Mouse (Mus musculus): ENCODE data around the gene Ccdc180. TPM values are rescaled to one million over a fixed set of nuclear protein-coding genes. Genes with fewer than 3 reads are reported as not detected.

Gene Ccdc180
- total and polyA plus RNA-seq, 3 experiments = 0.20 TPM; not detected in 2

- intact Hi-C loops (cut with DNase I) = loop anchor here (5.0 to 10.0 kb wide), 2 partner anchors 64 to 837 kb away; partner anchors contain the start of genes Polr1e and Zbtb5
- TF ChIP-seq CTCF (IDR thresholded peaks at IDR 0.05) = no peak
- TF ChIP-seq EP300 (IDR thresholded peaks at IDR 0.05; ENCODE audit: insufficient read depth, low read depth, low read length) = no peak
- no peak for TF ChIP-seq POLR2A (IDR thresholded peaks at IDR 0.05; ENCODE audit: insufficient read depth, low read depth, low read length)
- no peak overlapping the region for H3K27ac ChIP-seq
- H3K79me2 ChIP-seq (replicated peaks; ENCODE audit: control insufficient read depth, insufficient read depth, low read length) = no peaks in the 10 kb centered on the region
- no peaks in the 10 kb centered on the region for H3K36me3 ChIP-seq (ENCODE audit: control insufficient read depth, insufficient read depth, low read length)
- DNase-seq = peak in 1 of 2 experiments; percentile 6
- no peak overlapping the region for H3K9ac ChIP-seq (ENCODE audit: low read depth, low read length)
- 51% methylated on average over 3 of the region's 3 CpGs for WGBS
- no peak overlapping the region for H3K4me3 ChIP-seq
- H3K27me3 ChIP-seq (ENCODE audit: control insufficient read depth, insufficient read depth, low read length) = no peaks in the 10 kb centered on the region
- H3K4me1 ChIP-seq (ENCODE audit: control insufficient read depth, insufficient read depth, low read length) = no peaks in the 10 kb centered on the region
Observed at GRCm38 (mm10) chr4:45851640-45852051, 38.5 kb upstream of the Ccdc180 start.

DNA sequence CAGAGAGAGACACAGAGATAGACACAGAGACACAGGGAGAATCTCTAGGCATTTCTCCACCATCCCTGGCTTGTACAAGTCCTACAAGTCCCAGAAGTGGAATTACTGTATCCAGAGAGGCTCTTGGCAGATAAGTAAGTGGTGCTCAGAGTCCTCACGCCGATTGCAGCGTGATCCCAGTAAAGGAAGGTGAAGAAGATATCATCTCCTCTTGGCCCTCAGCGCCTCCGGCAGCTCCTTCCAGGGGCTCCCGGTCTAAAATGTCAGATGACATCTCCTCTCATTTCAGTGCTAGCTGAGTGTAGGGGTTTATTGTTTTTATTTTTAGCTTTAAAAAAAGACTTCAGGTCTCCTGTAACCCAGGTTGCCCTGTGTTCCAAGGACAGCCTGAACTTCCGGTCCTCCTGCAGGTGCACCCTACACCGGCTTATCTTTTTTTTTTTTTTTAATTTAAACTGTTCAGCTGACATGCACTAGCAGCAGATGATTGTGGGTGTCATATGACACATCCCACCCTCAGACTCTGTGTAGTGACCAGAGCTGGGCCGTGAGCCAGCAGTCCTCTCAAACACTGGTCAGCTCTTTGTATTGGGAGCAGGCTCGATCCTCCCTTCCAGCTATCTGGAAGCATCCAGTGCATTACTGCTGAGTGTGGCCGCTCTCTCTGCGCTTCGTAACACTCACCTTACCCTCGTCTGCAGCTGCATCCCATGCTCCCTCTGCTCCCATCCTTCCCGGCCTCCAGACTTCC lies 36.4 kb upstream of the Ccdc180 start:
- TF ChIP-seq CTCF (IDR thresholded peaks at IDR 0.05) (no peak), EP300 (IDR thresholded peaks at IDR 0.05; ENCODE audit: insufficient read depth, low read depth, low read length) (no peak), POLR2A (IDR thresholded peaks at IDR 0.05; ENCODE audit: insufficient read depth, low read depth, low read length) (no peak)
- no peak for DNase-seq
- 39% methylated on average over 15 of the region's 15 CpGs for WGBS

DNA sequence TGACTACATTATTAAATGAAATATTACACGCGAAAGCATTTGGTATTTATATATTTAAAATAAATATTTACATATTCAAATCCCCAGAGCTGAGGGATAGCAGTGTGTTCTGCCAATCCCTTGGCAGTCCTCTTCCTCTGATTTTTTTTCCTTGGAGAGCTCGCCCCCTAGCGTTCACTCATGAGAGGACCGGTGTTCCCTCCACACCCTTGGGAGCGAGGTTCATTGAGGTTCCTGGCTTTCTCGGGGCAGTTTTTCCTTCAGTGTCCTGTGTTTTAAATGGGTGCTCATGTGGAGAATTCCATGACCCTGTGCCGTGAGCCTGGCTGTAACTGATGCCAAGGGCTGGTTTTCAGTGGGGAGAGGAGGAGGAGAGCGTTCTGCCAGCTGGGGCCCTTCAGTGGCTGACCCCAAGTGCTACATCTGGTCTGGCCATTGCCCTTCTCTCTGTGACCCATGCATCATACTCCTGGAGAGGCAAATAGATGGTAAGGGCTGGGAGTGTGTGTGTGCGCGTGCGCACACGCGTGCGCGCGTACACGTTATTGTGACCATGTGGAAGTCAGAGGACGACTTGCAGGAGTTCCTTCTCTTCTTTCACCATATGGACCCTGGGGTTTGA lies 34.2 kb upstream of the Ccdc180 start:
- no peak overlapping the region for H3K9ac ChIP-seq (ENCODE audit: low read depth, low read length)
- intact Hi-C loops (cut with DNase I) = loop anchor here (1.0 to 10.0 kb wide), 4 partner anchors 441 to 841 kb away; partner anchors contain the start of genes Polr1e and Zbtb5
- no peaks in the 10 kb centered on the region for H3K27me3 ChIP-seq (ENCODE audit: control insufficient read depth, insufficient read depth, low read length)
- TF ChIP-seq POLR2A (IDR thresholded peaks at IDR 0.05; ENCODE audit: insufficient read depth, low read depth, low read length) = no peak
- peak; percentile 95 for TF ChIP-seq CTCF (IDR thresholded peaks at IDR 0.05)
- DNase-seq = peak; percentile 58 to 77
- 48% methylated on average over 19 of the region's 19 CpGs for WGBS
- H3K36me3 ChIP-seq (ENCODE audit: control insufficient read depth, insufficient read depth, low read length) = no peaks in the 10 kb centered on the region
- no peak overlapping the region for H3K27ac ChIP-seq
- H3K4me1 ChIP-seq (ENCODE audit: control insufficient read depth, insufficient read depth, low read length) = no peaks in the 10 kb centered on the region
- H3K4me3 ChIP-seq = no peak overlapping the region
- H3K79me2 ChIP-seq (replicated peaks; ENCODE audit: control insufficient read depth, insufficient read depth, low read length) = no peaks in the 10 kb centered on the region

More for the DNA sequence above, 36.4 kb upstream of the Ccdc180 start:
- intact Hi-C loops (cut with DNase I) = loop anchor here (5.0 to 10.0 kb wide), 2 partner anchors 66 to 839 kb away; partner anchors contain the start of genes Polr1e and Zbtb5
- no peak overlapping the region for H3K4me3 ChIP-seq
- H3K27me3 ChIP-seq (ENCODE audit: control insufficient read depth, insufficient read depth, low read length) = no peaks in the 10 kb centered on the region
- no peaks in the 10 kb centered on the region for H3K79me2 ChIP-seq (replicated peaks; ENCODE audit: control insufficient read depth, insufficient read depth, low read length)
- no peak overlapping the region for H3K9ac ChIP-seq (ENCODE audit: low read depth, low read length)
- H3K36me3 ChIP-seq (ENCODE audit: control insufficient read depth, insufficient read depth, low read length) = no peaks in the 10 kb centered on the region
- no peak overlapping the region for H3K27ac ChIP-seq
- no peaks in the 10 kb centered on the region for H3K4me1 ChIP-seq (ENCODE audit: control insufficient read depth, insufficient read depth, low read length)

DNA sequence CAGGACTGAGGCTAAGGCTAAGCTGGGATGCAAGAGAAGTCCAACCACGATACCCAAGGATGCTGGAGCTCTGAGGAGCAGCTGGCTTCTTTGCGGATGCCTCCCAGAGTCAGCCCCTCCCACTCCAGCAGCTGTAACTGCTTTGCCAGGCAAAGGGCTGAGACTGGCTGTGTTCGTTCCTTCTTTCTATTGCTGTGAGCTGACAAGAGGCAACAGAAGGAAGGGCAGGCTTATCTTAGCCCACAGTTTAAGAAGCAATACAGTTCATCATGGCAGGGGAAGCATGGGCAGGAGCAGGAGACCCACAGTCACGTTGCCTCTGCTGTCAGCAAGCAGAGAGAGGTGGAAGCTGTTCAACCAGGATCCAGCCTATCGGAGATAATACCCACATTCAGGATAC lies 28.9 kb upstream of the Ccdc180 start:
- intact Hi-C loops (cut with DNase I) = no loop called here
- TF ChIP-seq POLR2A (IDR thresholded peaks at IDR 0.05; ENCODE audit: insufficient read depth, low read depth, low read length) (no peak), EP300 (IDR thresholded peaks at IDR 0.05; ENCODE audit: insufficient read depth, low read depth, low read length) (no peak), CTCF (IDR thresholded peaks at IDR 0.05) (no peak)
- no peaks in the 10 kb centered on the region for H3K4me1 ChIP-seq (ENCODE audit: control insufficient read depth, insufficient read depth, low read length)
- no peaks in the 10 kb centered on the region for H3K36me3 ChIP-seq (ENCODE audit: control insufficient read depth, insufficient read depth, low read length)
- no peak overlapping the region for H3K27ac ChIP-seq
- H3K27me3 ChIP-seq (ENCODE audit: control insufficient read depth, insufficient read depth, low read length) = no peaks in the 10 kb centered on the region
- no peak overlapping the region for H3K9ac ChIP-seq (ENCODE audit: low read depth, low read length)
- DNase-seq = no peak
- no peak overlapping the region for H3K4me3 ChIP-seq
- no peaks in the 10 kb centered on the region for H3K79me2 ChIP-seq (replicated peaks; ENCODE audit: control insufficient read depth, insufficient read depth, low read length)
- WGBS = 53% methylated on average over 5 of the region's 5 CpGs

DNA sequence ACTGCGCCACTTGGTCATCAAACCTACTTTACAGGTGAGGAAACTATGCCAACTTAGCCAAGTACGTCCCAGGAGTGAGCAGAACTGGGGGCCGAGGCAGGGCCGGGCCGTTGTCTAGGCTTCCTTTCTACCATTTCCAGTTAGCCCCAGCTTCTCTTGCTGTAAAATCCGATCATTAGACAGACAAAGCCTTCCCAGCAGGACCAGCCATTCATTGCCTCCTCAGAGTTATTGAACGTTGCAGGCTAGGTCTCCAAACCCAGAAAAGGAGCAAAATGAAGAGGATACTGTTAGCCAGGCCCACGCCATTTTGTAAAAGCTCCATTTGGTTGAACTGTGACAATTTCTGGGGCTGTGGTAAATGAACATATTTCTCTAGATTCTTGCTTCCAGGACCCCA lies 22.7 kb upstream of the Ccdc180 start:
- Histone ChIP-seq H3K79me2 (replicated peaks; ENCODE audit: control insufficient read depth, insufficient read depth, low read length) (no peaks in the 10 kb centered on the region), H3K27ac (no peak overlapping the region), H3K36me3 (ENCODE audit: control insufficient read depth, insufficient read depth, low read length) (no peaks in the 10 kb centered on the region), H3K27me3 (ENCODE audit: control insufficient read depth, insufficient read depth, low read length) (no peaks in the 10 kb centered on the region), H3K9ac (ENCODE audit: low read depth, low read length) (no peak overlapping the region), H3K4me1 (ENCODE audit: control insufficient read depth, insufficient read depth, low read length) (no peaks in the 10 kb centered on the region), H3K4me3 (no peak overlapping the region)
- intact Hi-C loops (cut with DNase I) = no loop called here
- WGBS = 90% methylated on average over 8 of the region's 8 CpGs
- no peak for DNase-seq
- no peak for TF ChIP-seq EP300 (IDR thresholded peaks at IDR 0.05; ENCODE audit: insufficient read depth, low read depth, low read length)
- TF ChIP-seq POLR2A (IDR thresholded peaks at IDR 0.05; ENCODE audit: insufficient read depth, low read depth, low read length) = no peak
- TF ChIP-seq CTCF (IDR thresholded peaks at IDR 0.05) = no peak
